Mouse (Mus musculus) midbrain, embryonic 16.5 days (tissue): ENCODE results near the gene Ccdc174. TPM values are rescaled to one million over a fixed set of nuclear protein-coding genes. Genes with fewer than 3 reads are reported as not detected.

Experiments
- ATAC-seq: fragments of 200-750 bp; cut with Nextera tagmentation; 2 replicates; pipeline ENCODE4 v1.8.0; 2017; ENCODE audit warnings: moderate TSS enrichment
- H3K27ac ChIP-seq: fragments of 300-500 bp; sonication (generic); 2 replicates; pipeline ENCODE4 v1.5.1; 2014; ENCODE audit warnings: mild to moderate bottlenecking, low read length, mixed read lengths
- H3K27me3 ChIP-seq: fragments of 300-500 bp; sonication (generic); 2 replicates; pipeline ENCODE4 v1.6.1; 2014; ENCODE audit warnings: low read depth, low read length, mixed read lengths; ENCODE audit not compliant: control insufficient read depth, insufficient read depth
- H3K36me3 ChIP-seq: fragments of 300-500 bp; sonication (generic); 2 replicates; pipeline ENCODE4 v1.6.1; 2014; ENCODE audit warnings: mild to moderate bottlenecking, low read length, moderate library complexity, mixed read lengths; ENCODE audit not compliant: control insufficient read depth, insufficient read depth
- H3K4me1 ChIP-seq: fragments of 300-500 bp; sonication (generic); 2 replicates; pipeline ENCODE4 v1.6.1; 2014; ENCODE audit warnings: mild to moderate bottlenecking, low read length, mixed read lengths; ENCODE audit not compliant: control insufficient read depth, insufficient read depth
- H3K4me2 ChIP-seq: fragments of 300-500 bp; sonication (generic); 2 replicates; pipeline ENCODE4 v1.6.1; 2014; ENCODE audit warnings: mild to moderate bottlenecking, low read length, mixed read lengths
- H3K4me3 ChIP-seq: fragments of 300-500 bp; sonication (generic); 2 replicates; pipeline ENCODE4 v1.5.1; 2014; ENCODE audit warnings: low read depth, mild to moderate bottlenecking, low read length, moderate library complexity, mixed read lengths
- H3K9ac ChIP-seq: fragments of 300-500 bp; sonication (generic); 2 replicates; pipeline ENCODE4 v1.6.1; 2014; ENCODE audit warnings: low read depth, low read length, mixed read lengths
- H3K9me3 ChIP-seq: fragments of 300-500 bp; sonication (generic); replicated peaks from 2 replicates; pipeline ENCODE4 v1.6.1; 2014; ENCODE audit warnings: mild to moderate bottlenecking, low read length, mixed read lengths; ENCODE audit not compliant: control insufficient read depth, poor library complexity, severe bottlenecking
- WGBS: fragments of 180-500 bp; shearing (Covaris S2); extraction: QIAGEN DNeasy Blood & Tissue Kit; methylation state at CpG from one replicate; pipeline ENCODE4 v1.1.7; 2014; 5-methylcytosine and 5-hydroxymethylcytosine counted together
- polyA plus RNA-seq: library from polyadenylated mRNA; unstranded; fragments of >200 nt; fragmentation: Nextera tagmentation; extraction: Ambion mirVana; gene quantifications from 2 replicates; pipeline ENCODE4 v1.2.1, GENCODE M21; 2015

Ccdc174 gene
- polyA plus RNA-seq, 1 experiment from 2014 or later, result 36.2 TPM

DNA sequence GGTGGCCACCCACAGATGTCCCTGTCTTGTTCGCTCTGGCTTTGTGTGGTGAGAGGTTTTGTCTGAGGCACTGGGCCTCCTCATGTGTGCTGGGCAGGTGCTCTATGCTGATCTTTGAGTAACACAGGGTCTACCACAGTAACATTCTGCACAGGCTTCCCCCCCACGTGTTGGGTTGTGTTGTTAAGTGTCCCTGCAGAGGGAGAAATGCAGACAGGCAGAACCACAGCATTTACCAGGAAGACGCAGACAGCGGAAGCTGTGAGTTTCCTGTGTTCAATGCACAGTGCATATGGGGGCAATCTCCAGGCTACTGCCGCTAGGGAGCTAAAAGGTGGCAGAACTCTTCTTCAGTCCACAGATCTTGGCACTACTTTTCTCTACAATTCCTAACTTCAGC is 13.3 kb upstream of the Ccdc174 start:
- ATAC-seq, result no peak
- no peak overlapping the region for H3K4me2 ChIP-seq
- no peak overlapping the region for H3K4me3 ChIP-seq
- H3K27ac ChIP-seq, result no peak overlapping the region
- H3K27me3 ChIP-seq, result no peaks in the 10 kb centered on the region
- H3K4me1 ChIP-seq, result no peaks in the 10 kb centered on the region
- no peaks in the 10 kb centered on the region for H3K9me3 ChIP-seq
- no peak overlapping the region for H3K9ac ChIP-seq
- WGBS, result 81% methylated on average over 5 of the region's 5 CpGs
- no peaks in the 10 kb centered on the region for H3K36me3 ChIP-seq

DNA sequence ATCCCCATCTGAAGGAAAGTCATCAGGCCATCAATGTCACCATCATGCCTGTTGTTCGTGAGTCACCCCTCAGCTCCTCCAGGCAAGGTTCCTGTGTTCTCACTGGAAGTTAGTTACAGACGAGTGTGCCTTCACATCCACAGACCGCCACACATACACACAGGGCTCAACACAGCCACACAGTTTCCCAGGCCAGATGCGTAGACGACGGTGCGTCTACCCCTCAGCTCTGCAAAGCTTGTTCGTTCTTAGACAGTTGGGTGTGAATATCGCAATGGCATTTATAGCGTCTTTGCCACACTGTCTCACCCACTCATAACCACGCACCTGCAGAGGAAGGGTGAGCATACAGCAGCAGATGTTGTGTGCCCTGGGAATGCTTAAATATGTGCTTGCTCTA is 12.3 kb upstream of the Ccdc174 start:
- 86% methylated on average over 11 of the region's 11 CpGs for WGBS
- Histone ChIP-seq H3K27ac (no peak overlapping the region), H3K9me3 (no peaks in the 10 kb centered on the region), H3K4me1 (no peaks in the 10 kb centered on the region), H3K9ac (no peak overlapping the region), H3K4me2 (no peak overlapping the region), H3K4me3 (no peak overlapping the region), H3K27me3 (no peaks in the 10 kb centered on the region), H3K36me3 (no peaks in the 10 kb centered on the region)
- no peak for ATAC-seq

DNA sequence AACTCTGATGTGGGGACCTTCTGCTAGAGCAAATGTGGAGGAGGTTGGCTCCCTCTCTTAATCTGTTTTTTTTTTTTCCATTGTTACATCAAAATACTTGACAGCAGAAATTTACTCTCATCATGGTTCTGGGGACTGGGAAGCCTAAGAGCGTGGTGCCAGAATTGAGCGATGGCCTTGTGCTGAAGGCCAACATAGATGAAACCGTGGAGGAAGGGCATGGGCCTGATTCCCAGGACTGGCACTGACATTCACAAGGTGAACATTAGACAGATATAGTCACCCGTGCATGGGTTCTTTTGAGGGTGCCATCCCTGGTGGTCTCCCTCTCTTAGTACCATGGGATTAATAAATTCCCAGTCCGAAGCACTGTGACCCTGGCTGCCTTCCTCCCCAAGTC is 9.8 kb upstream of the Ccdc174 start:
- no peak for ATAC-seq
- 88% methylated on average over 5 of the region's 5 CpGs for WGBS

DNA sequence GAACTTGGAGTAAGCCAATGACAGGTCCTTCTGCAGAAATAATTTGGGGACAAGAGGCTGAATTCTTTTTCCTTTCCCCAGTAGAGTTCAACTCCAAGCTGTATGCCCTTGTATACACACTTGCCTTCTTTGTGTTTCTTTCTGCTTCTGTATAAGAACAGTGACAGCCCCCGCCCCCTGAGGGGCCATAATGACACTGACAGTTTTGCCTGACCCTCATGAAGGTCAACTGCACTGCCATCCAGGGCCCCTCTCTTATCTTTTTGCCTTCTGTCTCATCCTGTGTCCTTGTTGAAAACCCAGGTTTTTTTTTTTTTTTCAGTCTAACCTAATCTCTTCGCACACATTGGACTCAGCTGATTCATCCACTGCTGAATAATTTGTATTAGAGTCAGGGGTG is 5.1 kb upstream of the Ccdc174 start:
- Histone ChIP-seq H3K9ac (no peak overlapping the region), H3K4me3 (no peak overlapping the region), H3K27me3 (no peaks in the 10 kb centered on the region; the same call in none of the 2 replicates), H3K27ac (no peak overlapping the region), H3K4me2 (no peak overlapping the region), H3K36me3 (no peaks in the 10 kb centered on the region), H3K9me3 (no peaks in the 10 kb centered on the region), H3K4me1 (peaks cover 5% of the 10 kb centered on the region; the same call in 1 of the 2 replicates)
- 71% methylated on average over 2 of the region's 2 CpGs for WGBS
- no peak for ATAC-seq

More for the DNA sequence above, 9.8 kb upstream of the Ccdc174 start:
- H3K4me1 ChIP-seq, result no peaks in the 10 kb centered on the region
- H3K36me3 ChIP-seq, result no peaks in the 10 kb centered on the region
- no peaks in the 10 kb centered on the region for H3K27me3 ChIP-seq
- no peak overlapping the region for H3K4me3 ChIP-seq
- H3K4me2 ChIP-seq, result no peak overlapping the region
- H3K27ac ChIP-seq, result no peak overlapping the region
- no peak overlapping the region for H3K9ac ChIP-seq
- H3K9me3 ChIP-seq, result no peaks in the 10 kb centered on the region

- H3K4me3 ChIP-seq, result no peak overlapping the region
- H3K27ac ChIP-seq, result no peak overlapping the region
- 87% methylated on average over 2 of the region's 2 CpGs for WGBS
- peaks cover 6% of the 10 kb centered on the region for H3K4me1 ChIP-seq
- no peak overlapping the region for H3K9ac ChIP-seq
- H3K36me3 ChIP-seq, result peaks cover 34% of the 10 kb centered on the region
- H3K4me2 ChIP-seq, result no peak overlapping the region
- no peak for ATAC-seq
- H3K9me3 ChIP-seq, result no peaks in the 10 kb centered on the region
- H3K27me3 ChIP-seq, result no peaks in the 10 kb centered on the region
Measured at GRCm38 (mm10) chr6:91883859-91884258, 6.0 kb downstream of the Ccdc174 start.

GRCm38 (mm10) chr6:91889255-91889906 is 11.5 kb downstream of the Ccdc174 start:
- Histone ChIP-seq H3K27ac (no peak overlapping the region), H3K27me3 (no peaks in the 10 kb centered on the region), H3K4me2 (no peak overlapping the region), H3K36me3 (peaks cover 36% of the 10 kb centered on the region), H3K9ac (no peak overlapping the region), H3K4me3 (no peak overlapping the region), H3K4me1 (no peaks in the 10 kb centered on the region), H3K9me3 (no peaks in the 10 kb centered on the region)
- ATAC-seq, result no peak
- 81% methylated on average over 3 of the region's 3 CpGs for WGBS

DNA sequence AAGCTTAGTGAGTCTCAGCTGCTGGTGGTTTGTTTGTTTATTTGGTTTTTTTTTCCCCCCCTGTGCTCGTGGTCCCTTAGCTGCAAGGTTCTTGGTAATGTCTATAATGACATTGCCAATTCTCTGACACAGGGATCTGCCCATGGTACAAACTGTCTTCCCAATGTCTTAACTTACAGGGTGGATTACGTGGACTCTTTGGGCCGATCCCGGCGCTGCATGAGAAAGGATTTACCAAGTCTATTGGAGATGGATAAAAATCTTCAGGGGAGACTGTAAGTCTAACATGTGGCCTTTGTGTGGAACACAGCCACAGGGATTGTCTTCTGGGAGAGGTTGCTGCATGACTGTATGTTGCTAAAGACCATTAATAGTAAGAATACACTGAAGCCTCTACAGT is 12.8 kb downstream of the Ccdc174 start:
- Histone ChIP-seq H3K9me3 (no peaks in the 10 kb centered on the region), H3K9ac (no peak overlapping the region), H3K4me3 (no peak overlapping the region), H3K4me2 (no peak overlapping the region), H3K4me1 (no peaks in the 10 kb centered on the region), H3K27ac (no peak overlapping the region), H3K36me3 (peaks cover 41% of the 10 kb centered on the region), H3K27me3 (no peaks in the 10 kb centered on the region)
- 94% methylated on average over 5 of the region's 5 CpGs for WGBS
- ATAC-seq, result no peak

- no peak overlapping the region for H3K27ac ChIP-seq
- H3K4me3 ChIP-seq, result no peak overlapping the region
- no peaks in the 10 kb centered on the region for H3K4me1 ChIP-seq
- no peaks in the 10 kb centered on the region for H3K9me3 ChIP-seq
- H3K27me3 ChIP-seq, result no peaks in the 10 kb centered on the region
- H3K9ac ChIP-seq, result no peak overlapping the region
- no peak for ATAC-seq
- WGBS, result 92% methylated on average over 2 of the region's 2 CpGs
- peaks cover 43% of the 10 kb centered on the region for H3K36me3 ChIP-seq
- no peak overlapping the region for H3K4me2 ChIP-seq
Measured at GRCm38 (mm10) chr6:91891776-91892175, 13.9 kb downstream of the Ccdc174 start.

DNA sequence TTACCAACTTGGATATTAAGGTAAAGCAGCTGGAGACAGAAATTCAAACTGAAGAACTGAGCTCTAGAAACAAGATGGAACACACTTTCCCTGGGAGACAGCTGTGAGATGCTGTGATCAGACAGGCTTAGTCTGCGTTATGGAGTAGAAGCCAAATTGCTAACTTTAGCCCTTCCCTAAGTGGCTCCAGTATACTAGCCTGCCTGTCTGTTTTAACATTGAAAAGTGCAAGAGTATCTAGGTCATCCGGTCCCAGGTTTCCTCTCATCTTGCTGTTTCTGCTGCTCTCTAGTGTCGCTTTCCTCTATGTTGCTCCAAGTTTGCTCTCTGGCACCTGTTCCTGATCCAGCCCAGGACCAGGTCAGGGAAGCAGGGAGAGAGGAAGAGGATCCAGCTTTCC is 18.9 kb downstream of the Ccdc174 start:
- WGBS, result 100% methylated on average over 3 of the region's 3 CpGs
- H3K4me3 ChIP-seq, result no peak overlapping the region
- no peak overlapping the region for H3K27ac ChIP-seq
- H3K27me3 ChIP-seq, result no peaks in the 10 kb centered on the region
- no peak overlapping the region for H3K4me2 ChIP-seq
- no peaks in the 10 kb centered on the region for H3K9me3 ChIP-seq
- no peak overlapping the region for H3K9ac ChIP-seq
- H3K36me3 ChIP-seq, result peaks cover 50% of the 10 kb centered on the region
- no peaks in the 10 kb centered on the region for H3K4me1 ChIP-seq
- ATAC-seq, result no peak
